Mouse (Mus musculus) cerebellum, postnatal 25 days (tissue): Measurements from ENCODE around the gene Ildr1.

ENCODE experiments used
- DNase-seq, 2 experiments: peaks; one replicate each; pipeline ENCODE4 v3.0.0; 2021; ENCODE audit warnings: mixed read lengths in 2 of 2

The Ildr1 gene

GRCm38 (mm10) chr16:36775658-36776057, 81.9 kb downstream of the Ildr1 start:
- no peak for DNase-seq
